Mouse (Mus musculus): Measurements from ENCODE around the gene Gm6351.
"Not testable (repeated sequence)": the region's sequence is repeated elsewhere in the genome, so short reads cannot be mapped to it uniquely, and the experiment has no call there.

Gm6351 gene

DNA sequence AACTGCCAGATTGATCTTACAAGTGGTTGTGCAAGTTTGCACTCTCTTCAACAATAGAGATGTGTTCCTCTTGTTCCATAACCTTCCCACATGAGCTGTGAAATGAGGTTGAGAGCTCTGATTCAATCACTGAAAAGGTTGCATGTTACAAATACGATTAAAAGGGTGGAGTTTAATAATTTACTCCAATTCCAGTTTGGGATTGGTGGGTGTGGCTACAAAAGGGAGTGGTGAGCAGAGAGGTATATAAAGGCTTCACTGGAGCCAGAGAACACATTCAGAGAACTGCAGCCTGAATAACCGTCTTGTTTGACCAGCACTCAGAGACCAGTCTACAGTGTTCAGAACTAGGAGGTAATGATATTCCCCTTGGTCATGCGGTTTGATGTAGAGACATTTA, at the start of gene Gm6351:
Gene Gm6351, plus strand, starts transcription at position 301 of the 400 bp plus-strand sequence.
- DNase-seq = not testable (repeated sequence)

- not testable (repeated sequence) for DNase-seq
Measured at GRCm38 (mm10) chr5:94070445-94070844, 5.7 kb upstream of the Gm6351 start, which contains the start of gene BC061212. Gene BC061212, minus strand, starts transcription at chr5:94070545.

Measured in layer of hippocampus, adult 9-11 months (tissue).